Mouse (Mus musculus) thymus, postnatal 0 days (tissue): ENCODE results near the gene Mgst3. TPM values are rescaled to one million over a fixed set of nuclear protein-coding genes. Genes with fewer than 3 reads are reported as not detected.

Experiments
- microRNA-seq: library from miRNA; unstranded; fragments of <30 nt; microRNA quantifications from one replicate; pipeline ENCODE4, GENCODE M21; 2016; ENCODE audit warnings: borderline number of aligned reads
- polyA plus RNA-seq: library from polyadenylated mRNA; unstranded; fragments of >200 nt; fragmentation: Nextera tagmentation; extraction: Ambion mirVana; gene quantifications from 2 replicates; pipeline ENCODE4 v1.2.1, GENCODE M21; 2015

Gene Mgst3
- polyA plus RNA-seq, 1 experiment from 2014 or later: 36.5 TPM

Small RNA genes within 50 kb of the gene (microRNA-seq; reads per million reads assigned to microRNA genes)
- not detected for gene Gm25911

Other genes with a start within 250 kb of the Mgst3 start
- 165 and 193 TPM in 2 replicates for gene Uck2, start 108.5 kb downstream of the Mgst3 start, polyA plus RNA-seq
- 91.4 and 98.8 TPM in 2 replicates for gene Tmco1, start 85.5 kb downstream of the Mgst3 start, polyA plus RNA-seq
- 66.9 and 68.6 TPM in 2 replicates for gene Aldh9a1, start 43.9 kb downstream of the Mgst3 start, polyA plus RNA-seq
- gene Lrrc52, start 72.9 kb upstream of the Mgst3 start, polyA plus RNA-seq: 0.12 TPM in 1 of 2 replicates, not detected in the other
- 0.44 and 0.99 TPM in 2 replicates for gene Rxrg, start 204.5 kb upstream of the Mgst3 start, polyA plus RNA-seq